Mouse (Mus musculus) neural tube, embryonic 12.5 days (tissue): Measurements from ENCODE around the gene Engase. TPM values are rescaled to one million over a fixed set of nuclear protein-coding genes. Genes with fewer than 3 reads are reported as not detected.

ENCODE experiments used
- ATAC-seq: fragments of 200-750 bp; cut with Nextera tagmentation; 2 replicates; pipeline ENCODE4 v1.8.0; 2017; ENCODE audit warnings: low read depth, mild to moderate bottlenecking, moderate TSS enrichment, moderate library complexity; ENCODE audit not compliant: low FRiP score
- H3K27ac ChIP-seq: fragments of 300-500 bp; sonication (generic); 2 replicates; pipeline ENCODE4 v1.5.1; 2016
- H3K27me3 ChIP-seq: fragments of 300-500 bp; sonication (generic); replicated peaks from 2 replicates; pipeline ENCODE4 v1.6.1; 2016; ENCODE audit warnings: mild to moderate bottlenecking
- H3K36me3 ChIP-seq: fragments of 300-500 bp; sonication (generic); 2 replicates; pipeline ENCODE4 v1.6.1; 2016; ENCODE audit warnings: mild to moderate bottlenecking
- H3K4me1 ChIP-seq: fragments of 300-500 bp; sonication (generic); 2 replicates; pipeline ENCODE4 v1.6.1; 2016
- H3K4me2 ChIP-seq: fragments of 300-500 bp; sonication (generic); replicated peaks from 2 replicates; pipeline ENCODE4 v1.6.1; 2016; ENCODE audit warnings: mild to moderate bottlenecking
- H3K4me3 ChIP-seq: fragments of 300-500 bp; sonication (generic); 2 replicates; pipeline ENCODE4 v1.5.1; 2016
- H3K9ac ChIP-seq: fragments of 300-500 bp; sonication (generic); 2 replicates; pipeline ENCODE4 v1.6.1; 2016; ENCODE audit warnings: mild to moderate bottlenecking
- H3K9me3 ChIP-seq: fragments of 300-500 bp; sonication (generic); 2 replicates; pipeline ENCODE4 v1.6.1; 2016; ENCODE audit warnings: mild to moderate bottlenecking
- WGBS: fragments of 180-500 bp; shearing (Covaris S2); methylation state at CpG from one replicate; pipeline ENCODE4 v1.1.7; 2016; 5-methylcytosine and 5-hydroxymethylcytosine counted together
- polyA plus RNA-seq: library from polyadenylated mRNA; unstranded; fragments of >200 nt; fragmentation: Nextera tagmentation; extraction: Ambion mirVana; gene quantifications from 2 replicates; pipeline ENCODE4 v1.2.1, GENCODE M21; 2016

Gene Engase
- polyA plus RNA-seq, 1 experiment from 2014 or later = 9.7 TPM

DNA sequence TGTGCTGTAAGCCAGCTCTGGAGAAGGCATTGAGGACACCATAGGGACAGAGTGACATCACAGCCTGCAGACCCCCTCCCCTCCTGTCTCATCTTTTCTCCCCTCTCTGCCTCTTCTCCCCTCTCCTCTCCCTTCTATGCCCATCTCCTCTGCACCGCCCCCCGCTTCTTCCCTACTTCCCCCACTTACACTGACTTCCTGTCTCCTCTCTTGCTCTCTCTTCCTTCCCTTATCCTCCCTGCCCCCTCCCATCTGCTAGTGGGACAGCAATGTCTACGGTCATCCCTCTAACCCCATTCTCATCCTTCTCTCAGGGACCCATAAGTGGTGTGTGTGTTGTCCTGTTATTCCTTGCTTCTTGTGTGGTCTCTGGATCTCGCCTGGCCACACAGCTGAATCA, 17.1 kb upstream of the Engase start:
- H3K36me3 ChIP-seq = no peaks in the 10 kb centered on the region
- 72% methylated on average over 4 of the region's 4 CpGs for WGBS
- no peak overlapping the region for H3K4me2 ChIP-seq
- H3K4me3 ChIP-seq = no peak overlapping the region
- no peaks in the 10 kb centered on the region for H3K27me3 ChIP-seq
- no peak overlapping the region for H3K27ac ChIP-seq
- H3K4me1 ChIP-seq = peaks cover 6% of the 10 kb centered on the region; the same call in 1 of the 2 replicates
- ATAC-seq = no peak
- H3K9ac ChIP-seq = no peak overlapping the region
- no peaks in the 10 kb centered on the region for H3K9me3 ChIP-seq

DNA sequence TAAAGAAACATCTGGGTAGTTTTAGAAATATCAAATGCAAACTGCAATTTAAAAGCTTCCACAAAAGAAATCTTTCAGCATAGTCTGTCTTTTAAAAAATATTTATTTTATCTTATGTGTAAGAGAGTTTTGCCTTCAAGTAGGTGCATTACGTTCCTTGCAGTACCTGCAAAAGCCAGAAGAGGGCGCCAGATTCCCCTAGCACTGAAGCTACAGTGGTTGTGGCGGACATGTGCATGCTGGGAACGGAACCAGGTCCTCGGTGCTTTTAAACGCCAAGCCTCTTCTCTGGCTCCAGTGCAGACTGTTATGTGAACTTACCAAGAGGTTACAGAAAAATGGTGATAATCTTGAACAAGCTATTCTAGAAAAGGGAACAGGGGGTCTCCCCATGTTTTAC, 16.3 kb upstream of the Engase start:
- Histone ChIP-seq H3K9me3 (no peaks in the 10 kb centered on the region), H3K9ac (no peak overlapping the region), H3K4me2 (no peak overlapping the region), H3K27me3 (no peaks in the 10 kb centered on the region), H3K27ac (no peak overlapping the region), H3K36me3 (no peaks in the 10 kb centered on the region), H3K4me3 (no peak overlapping the region), H3K4me1 (peaks cover 6% of the 10 kb centered on the region; the same call in 1 of the 2 replicates)
- ATAC-seq = no peak
- 57% methylated on average over 6 of the region's 6 CpGs for WGBS

DNA sequence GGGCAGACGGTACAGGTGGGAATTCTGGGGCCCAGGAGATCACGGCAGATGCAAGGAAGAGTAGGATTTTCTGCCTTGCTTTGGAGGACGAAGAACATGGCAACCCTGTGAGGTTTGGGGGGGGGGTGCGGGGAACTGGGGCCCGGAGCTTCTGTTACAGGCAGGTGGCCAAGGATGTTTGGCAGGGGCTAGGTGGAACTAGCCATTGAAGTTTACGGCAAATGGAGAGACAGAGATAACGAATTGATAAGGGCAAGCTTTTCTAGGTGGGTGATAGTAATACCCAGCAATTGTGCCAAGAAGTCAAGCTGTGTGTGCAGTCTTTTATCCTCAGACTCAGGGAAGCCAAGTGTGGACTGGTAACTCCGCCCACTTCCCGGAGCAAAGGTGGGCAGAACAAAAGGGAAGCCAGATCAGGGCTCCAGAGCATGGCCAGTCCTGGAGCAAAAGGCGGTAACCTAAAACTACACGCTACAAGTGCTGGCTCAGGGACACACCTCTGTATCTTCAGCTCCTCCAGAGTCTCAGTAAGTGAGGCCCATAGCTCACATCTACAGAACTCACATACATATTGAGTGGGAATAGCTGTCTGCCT, 9.1 kb upstream of the Engase start:
- 66% methylated on average over 11 of the region's 11 CpGs for WGBS
- no peak for ATAC-seq
- no peaks in the 10 kb centered on the region for H3K27me3 ChIP-seq
- no peaks in the 10 kb centered on the region for H3K36me3 ChIP-seq
- no peak overlapping the region for H3K9ac ChIP-seq
- H3K27ac ChIP-seq = no peak overlapping the region
- H3K4me3 ChIP-seq = no peak overlapping the region
- peaks cover 13% of the 10 kb centered on the region for H3K4me1 ChIP-seq
- H3K4me2 ChIP-seq = no peak overlapping the region
- H3K9me3 ChIP-seq = no peaks in the 10 kb centered on the region

DNA sequence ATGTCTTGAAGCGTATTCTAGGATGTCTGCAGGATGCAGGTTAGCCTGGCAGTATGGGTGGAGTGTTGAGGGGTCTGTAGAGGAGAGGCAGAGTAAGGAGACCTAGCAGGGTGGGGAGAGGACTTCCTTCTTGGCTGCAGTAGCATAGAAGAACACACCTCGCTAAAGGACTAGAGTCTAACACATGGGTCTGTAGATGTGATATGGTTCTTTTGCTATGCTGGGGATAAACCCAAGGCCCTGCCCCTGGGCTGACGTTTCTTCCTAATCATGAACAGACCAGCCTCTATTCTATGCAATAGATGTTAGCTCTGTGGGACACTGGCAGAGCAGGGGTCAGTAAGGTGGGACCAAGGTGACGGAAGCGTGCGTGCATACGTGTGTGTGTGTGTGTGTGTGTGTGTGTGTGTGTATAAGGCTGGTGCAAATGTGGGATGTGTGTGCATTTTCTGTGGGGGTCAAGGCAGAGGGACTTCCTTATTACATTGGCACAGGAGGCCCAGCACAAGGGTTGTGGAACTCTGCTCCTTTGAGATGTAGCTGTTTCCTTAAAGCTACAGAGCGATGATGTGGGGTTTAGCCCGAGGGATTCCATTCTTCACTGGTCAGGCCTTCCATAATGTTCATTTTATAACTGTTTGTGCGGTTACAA, 7.0 kb upstream of the Engase start:
- Histone ChIP-seq H3K9me3 (no peaks in the 10 kb centered on the region), H3K27ac (peak overlapping the region; percentile 37; the same call in 1 of the 2 replicates), H3K4me2 (no peak overlapping the region), H3K27me3 (no peaks in the 10 kb centered on the region), H3K9ac (no peak overlapping the region), H3K4me3 (no peak overlapping the region), H3K4me1 (peaks cover 13% of the 10 kb centered on the region), H3K36me3 (no peaks in the 10 kb centered on the region)
- WGBS = 85% methylated on average over 10 of the region's 10 CpGs
- no peak for ATAC-seq

DNA sequence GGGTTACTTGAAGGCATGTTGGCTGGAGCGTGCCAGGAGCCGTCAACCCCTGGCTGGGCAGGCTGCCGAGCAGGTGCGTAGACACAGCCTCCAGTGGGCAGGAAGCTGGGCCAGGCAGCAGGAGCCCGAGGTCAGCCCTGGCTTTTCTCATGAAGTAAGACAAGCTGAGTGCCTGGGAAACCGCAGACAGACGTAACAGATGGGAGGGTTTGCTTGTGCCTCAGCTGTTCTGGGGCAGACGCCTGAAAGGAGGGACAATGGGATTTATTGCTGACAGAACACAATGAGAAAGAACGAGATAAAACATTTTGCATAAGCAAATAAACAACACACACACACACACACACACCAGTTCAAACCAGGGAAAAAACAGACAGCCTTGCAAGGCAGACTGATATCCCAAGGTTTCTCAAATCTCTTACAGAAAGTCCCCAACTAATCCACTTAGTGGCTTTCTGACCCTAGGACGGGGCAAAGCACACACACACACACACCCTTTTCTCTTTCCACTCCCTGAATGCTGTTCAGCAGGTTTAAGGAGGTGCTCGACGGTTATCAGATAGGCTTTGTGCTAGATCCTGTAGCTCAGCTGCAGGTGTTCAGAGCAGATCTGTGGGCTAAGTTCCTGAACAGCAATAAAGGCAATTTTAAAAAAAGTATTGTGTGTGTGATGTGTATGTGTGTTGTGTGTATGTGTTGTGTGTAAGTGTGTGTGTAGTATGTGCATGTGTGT, 6.2 kb upstream of the Engase start:
- ATAC-seq = 0 out of 2 replicates have a peak, but pooled peaks have one; percentile 41
- H3K4me3 ChIP-seq = no peak overlapping the region
- H3K27ac ChIP-seq = 0 out of 2 replicates have a peak overlapping the region, but pooled peaks have one; percentile 37
- H3K9ac ChIP-seq = no peak overlapping the region
- H3K36me3 ChIP-seq = no peaks in the 10 kb centered on the region
- H3K4me2 ChIP-seq = no peak overlapping the region
- peaks cover 13% of the 10 kb centered on the region for H3K4me1 ChIP-seq
- H3K9me3 ChIP-seq = no peaks in the 10 kb centered on the region
- no peaks in the 10 kb centered on the region for H3K27me3 ChIP-seq
- 21% methylated on average over 12 of the region's 12 CpGs for WGBS

DNA sequence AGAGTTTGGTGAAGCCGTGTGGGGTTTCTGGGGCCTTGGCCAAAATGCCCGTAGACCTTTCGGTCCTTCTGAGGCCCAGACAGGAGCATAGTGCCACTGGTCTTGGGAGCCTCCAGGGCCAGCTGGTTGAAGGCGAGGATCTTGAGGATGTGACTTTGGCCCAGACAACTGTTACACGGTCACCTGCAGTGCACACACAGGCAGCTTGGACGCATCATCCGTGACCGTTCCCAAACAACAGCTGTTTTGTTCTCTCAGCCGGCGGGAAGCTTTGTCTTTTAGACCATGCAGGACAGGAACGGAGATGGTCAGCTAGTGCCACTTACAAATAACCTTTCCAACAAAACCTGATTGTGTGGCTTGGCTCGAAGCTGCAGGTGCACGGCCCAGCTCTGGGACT, 5.0 kb upstream of the Engase start:
- Histone ChIP-seq H3K4me3 (no peak overlapping the region), H3K9me3 (no peaks in the 10 kb centered on the region), H3K27ac (no peak overlapping the region), H3K4me1 (peaks cover 13% of the 10 kb centered on the region), H3K4me2 (no peak overlapping the region), H3K36me3 (no peaks in the 10 kb centered on the region), H3K9ac (no peak overlapping the region), H3K27me3 (no peaks in the 10 kb centered on the region)
- WGBS = 51% methylated on average over 13 of the region's 13 CpGs
- ATAC-seq = no peak

DNA sequence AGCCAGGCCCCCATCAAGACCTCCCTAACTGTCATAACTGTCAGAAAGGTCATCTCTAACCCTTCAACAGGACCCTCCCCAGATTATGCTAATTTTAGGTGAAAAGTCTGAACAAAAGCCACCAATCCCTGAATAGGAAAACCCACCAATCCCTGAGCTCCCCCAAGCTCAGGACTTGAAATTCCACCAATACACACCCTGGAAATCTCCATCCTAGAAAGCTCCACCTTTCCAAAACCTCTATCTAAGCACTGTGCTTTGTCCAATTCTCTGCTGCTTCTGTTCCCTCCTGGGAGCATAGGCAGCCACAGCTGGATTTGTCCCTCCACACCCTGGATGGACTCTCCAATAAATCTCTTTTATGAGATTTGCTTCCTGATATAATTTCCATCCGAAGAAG, 3.5 kb upstream of the Engase start:
- 85% methylated on average over 1 of the region's 1 CpGs for WGBS
- H3K9ac ChIP-seq = no peak overlapping the region
- H3K36me3 ChIP-seq = no peaks in the 10 kb centered on the region
- ATAC-seq = no peak
- no peak overlapping the region for H3K27ac ChIP-seq
- H3K9me3 ChIP-seq = no peaks in the 10 kb centered on the region
- H3K4me1 ChIP-seq = peaks cover 22% of the 10 kb centered on the region
- H3K27me3 ChIP-seq = no peaks in the 10 kb centered on the region
- no peak overlapping the region for H3K4me2 ChIP-seq
- H3K4me3 ChIP-seq = no peak overlapping the region

DNA sequence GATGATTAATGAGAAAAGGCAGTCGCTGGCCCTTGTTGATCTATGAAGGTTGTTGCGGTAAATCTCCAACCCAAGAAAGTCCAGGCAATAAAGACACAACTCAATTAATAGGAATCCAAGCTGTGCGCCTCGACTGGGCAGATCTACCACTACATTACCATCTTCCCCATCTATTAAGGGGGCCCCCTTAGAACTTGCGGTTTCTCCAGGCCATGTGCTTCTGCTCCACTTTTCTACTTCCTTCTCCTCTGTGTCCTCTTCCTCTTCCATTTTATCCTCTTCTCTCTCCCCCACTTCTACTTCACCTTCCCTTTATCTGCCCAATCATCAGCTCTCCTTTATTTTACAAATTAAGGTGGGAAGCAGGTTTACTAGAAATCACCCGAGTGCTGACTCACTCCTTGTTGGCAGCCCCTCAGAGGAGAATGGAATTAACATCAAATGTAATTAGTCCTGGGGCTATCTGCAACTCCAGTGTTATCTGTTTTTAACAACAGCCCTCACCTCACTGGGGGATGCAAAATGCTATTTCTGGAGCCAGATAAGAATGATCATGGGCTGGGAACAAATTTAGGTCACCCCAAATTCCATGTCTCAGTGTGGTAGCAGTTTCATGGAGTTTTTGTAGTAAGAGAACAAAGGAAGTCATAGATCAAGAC, 2.7 kb upstream of the Engase start:
- H3K4me1 ChIP-seq = peaks cover 22% of the 10 kb centered on the region
- H3K27me3 ChIP-seq = no peaks in the 10 kb centered on the region
- no peak for ATAC-seq
- H3K4me3 ChIP-seq = no peak overlapping the region
- no peaks in the 10 kb centered on the region for H3K9me3 ChIP-seq
- WGBS = 80% methylated on average over 6 of the region's 6 CpGs
- H3K9ac ChIP-seq = no peak overlapping the region
- no peaks in the 10 kb centered on the region for H3K36me3 ChIP-seq
- no peak overlapping the region for H3K4me2 ChIP-seq
- no peak overlapping the region for H3K27ac ChIP-seq

DNA sequence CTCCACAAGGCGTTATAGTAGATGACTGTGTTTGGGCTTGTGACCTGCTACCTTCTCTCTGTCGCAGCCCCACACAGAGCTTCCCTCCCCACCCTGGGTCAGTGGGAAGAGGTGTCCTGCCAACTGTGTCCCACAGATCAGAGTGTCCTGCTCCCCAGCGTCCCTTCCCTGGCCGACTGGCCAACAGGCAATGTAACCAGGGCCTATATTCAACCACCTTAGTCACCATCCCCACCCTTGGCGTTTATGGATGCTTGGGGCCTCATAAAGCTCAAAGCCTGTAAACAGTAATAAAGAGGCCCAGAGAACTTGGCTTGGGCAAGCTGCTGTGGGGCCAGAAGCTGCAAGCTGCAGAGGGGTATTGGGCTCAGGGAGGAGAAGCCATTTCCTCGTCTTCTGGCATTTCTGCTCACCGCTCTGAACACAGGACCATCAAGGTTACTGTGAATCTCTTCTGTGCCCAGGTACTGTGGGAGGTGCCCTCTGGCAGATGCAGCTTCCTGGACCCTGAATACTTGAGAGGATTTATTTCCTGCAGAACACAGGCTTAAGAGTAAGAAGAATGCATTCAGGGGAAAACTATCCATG, 1.0 kb upstream of the Engase start:
- H3K27ac ChIP-seq = no peak overlapping the region
- no peak overlapping the region for H3K4me3 ChIP-seq
- no peak overlapping the region for H3K4me2 ChIP-seq
- H3K4me1 ChIP-seq = peaks cover 11% of the 10 kb centered on the region
- no peaks in the 10 kb centered on the region for H3K27me3 ChIP-seq
- WGBS = 51% methylated on average over 7 of the region's 7 CpGs
- ATAC-seq = no peak
- no peak overlapping the region for H3K9ac ChIP-seq
- no peaks in the 10 kb centered on the region for H3K36me3 ChIP-seq
- no peaks in the 10 kb centered on the region for H3K9me3 ChIP-seq

DNA sequence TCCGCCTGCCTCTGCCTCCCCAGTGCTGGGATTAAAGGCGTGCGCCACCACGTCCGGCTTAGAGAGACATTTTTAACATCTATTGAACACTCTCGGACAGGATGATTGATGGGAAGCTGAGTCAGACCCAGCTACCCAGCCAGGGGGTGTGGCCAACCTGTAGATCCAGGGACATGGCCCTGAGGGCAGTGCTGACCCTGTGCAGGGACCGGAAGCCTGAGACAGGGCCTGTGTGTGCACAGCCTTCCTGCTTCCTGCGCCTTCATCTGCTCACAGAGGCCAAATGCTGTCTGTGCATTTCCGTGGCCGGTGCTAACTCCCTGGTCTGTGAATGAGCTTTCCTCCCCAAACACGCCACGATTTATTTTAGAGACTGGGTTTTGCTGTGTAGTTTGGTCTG, 3.1 kb downstream of the Engase start:
- Histone ChIP-seq H3K9me3 (no peaks in the 10 kb centered on the region), H3K4me3 (no peak overlapping the region), H3K9ac (no peak overlapping the region), H3K4me1 (peaks cover 9% of the 10 kb centered on the region), H3K27me3 (no peaks in the 10 kb centered on the region), H3K4me2 (no peak overlapping the region), H3K27ac (no peak overlapping the region), H3K36me3 (peaks cover 15% of the 10 kb centered on the region)
- WGBS = 88% methylated on average over 12 of the region's 12 CpGs
- no peak for ATAC-seq

DNA sequence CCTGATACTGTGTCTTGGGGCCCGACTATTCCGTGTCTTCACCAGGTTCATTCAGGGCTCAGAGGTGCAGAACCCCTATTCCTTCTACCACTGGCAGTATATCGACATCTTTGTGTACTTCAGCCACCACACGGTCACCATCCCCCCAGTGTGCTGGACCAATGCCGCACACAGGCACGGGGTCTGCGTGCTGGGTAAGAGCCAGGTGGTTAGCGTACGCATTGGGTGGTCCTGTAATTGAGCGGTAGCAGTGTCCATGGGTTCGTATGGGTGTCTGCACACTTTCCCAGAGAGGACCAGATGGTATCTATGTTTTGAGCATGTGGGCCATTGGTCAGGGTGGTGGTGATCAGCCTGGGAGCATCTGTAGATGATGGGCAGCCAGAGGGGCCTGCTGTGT, 4.6 kb downstream of the Engase start:
- H3K9ac ChIP-seq = no peak overlapping the region
- H3K27ac ChIP-seq = no peak overlapping the region
- no peaks in the 10 kb centered on the region for H3K27me3 ChIP-seq
- H3K36me3 ChIP-seq = peaks cover 25% of the 10 kb centered on the region
- no peak for ATAC-seq
- no peaks in the 10 kb centered on the region for H3K9me3 ChIP-seq
- no peak overlapping the region for H3K4me3 ChIP-seq
- peaks cover 9% of the 10 kb centered on the region for H3K4me1 ChIP-seq
- WGBS = 94% methylated on average over 11 of the region's 11 CpGs
- H3K4me2 ChIP-seq = no peak overlapping the region

DNA sequence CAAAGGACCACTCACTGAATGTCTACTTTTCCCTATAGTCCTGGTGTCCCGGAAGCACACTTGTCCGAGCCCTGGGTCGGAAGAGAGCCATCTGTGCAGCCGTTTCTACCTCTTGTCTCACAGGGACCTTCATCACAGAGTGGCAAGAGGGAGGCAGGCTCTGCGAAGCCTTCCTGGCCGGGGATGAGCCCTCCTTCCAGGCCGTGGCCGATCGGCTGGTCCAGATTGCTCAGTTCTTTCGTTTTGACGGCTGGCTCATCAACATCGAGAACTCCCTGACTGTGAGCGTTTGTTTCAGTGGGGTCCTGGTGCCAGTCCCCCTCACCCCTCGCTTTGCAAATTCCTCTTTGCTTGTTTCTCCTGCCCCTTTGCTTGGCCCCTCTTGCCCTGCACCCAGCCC, 5.1 kb downstream of the Engase start:
- Histone ChIP-seq H3K4me3 (no peak overlapping the region), H3K36me3 (peaks cover 25% of the 10 kb centered on the region), H3K27me3 (no peaks in the 10 kb centered on the region), H3K9ac (no peak overlapping the region), H3K9me3 (no peaks in the 10 kb centered on the region), H3K27ac (no peak overlapping the region), H3K4me2 (no peak overlapping the region), H3K4me1 (peaks cover 9% of the 10 kb centered on the region)
- no peak for ATAC-seq
- 85% methylated on average over 14 of the region's 14 CpGs for WGBS
